Mouse (Mus musculus) limb, embryonic 12.5 days (tissue): ENCODE data around the gene Rint1. TPM values are rescaled to one million over a fixed set of nuclear protein-coding genes. Genes with fewer than 3 reads are reported as not detected.

Source experiments
- ATAC-seq: fragments of 200-750 bp; cut with Nextera tagmentation; 2 replicates; pipeline ENCODE4 v1.8.0; 2017; ENCODE audit warnings: low read depth, moderate TSS enrichment; ENCODE audit not compliant: insufficient number of reproducible peaks, insufficient read depth, low FRiP score, low TSS enrichment
- H3K27ac ChIP-seq: fragments of 300-500 bp; sonication (generic); 2 replicates; pipeline ENCODE4 v1.5.1; 2016; ENCODE audit warnings: mild to moderate bottlenecking, moderate library complexity
- H3K27me3 ChIP-seq: fragments of 300-500 bp; sonication (generic); 2 replicates; pipeline ENCODE4 v1.6.1; 2016; ENCODE audit warnings: mild to moderate bottlenecking, moderate library complexity
- H3K36me3 ChIP-seq: fragments of 300-500 bp; sonication (generic); 2 replicates; pipeline ENCODE4 v1.6.1; 2016; ENCODE audit warnings: mild to moderate bottlenecking, moderate library complexity
- H3K4me1 ChIP-seq: fragments of 300-500 bp; sonication (generic); replicated peaks from 2 replicates; pipeline ENCODE4 v1.6.1; 2016
- H3K4me2 ChIP-seq: fragments of 300-500 bp; sonication (generic); 2 replicates; pipeline ENCODE4 v1.6.1; 2016; ENCODE audit warnings: mild to moderate bottlenecking, moderate library complexity
- H3K4me3 ChIP-seq: fragments of 300-500 bp; sonication (generic); replicated peaks from 2 replicates; pipeline ENCODE4 v1.5.1; 2016; ENCODE audit warnings: mild to moderate bottlenecking
- H3K9ac ChIP-seq: fragments of 300-500 bp; sonication (generic); replicated peaks from 2 replicates; pipeline ENCODE4 v1.6.1; 2016; ENCODE audit warnings: mild to moderate bottlenecking, moderate library complexity
- H3K9me3 ChIP-seq: fragments of 300-500 bp; sonication (generic); 2 replicates; pipeline ENCODE4 v1.6.1; 2016; ENCODE audit warnings: mild to moderate bottlenecking, moderate library complexity
- WGBS: fragments of 180-500 bp; shearing (Covaris S2); methylation state at CpG from one replicate; pipeline ENCODE4 v1.1.7; 2016; 5-methylcytosine and 5-hydroxymethylcytosine counted together
- polyA plus RNA-seq: library from polyadenylated mRNA; unstranded; fragments of >200 nt; fragmentation: Nextera tagmentation; extraction: Ambion mirVana; gene quantifications from 2 replicates; pipeline ENCODE4 v1.2.1, GENCODE M21; 2016

Rint1 gene
- polyA plus RNA-seq, 1 experiment from 2014 or later, result 49.2 TPM

- Histone ChIP-seq H3K27me3 (no peaks in the 10 kb centered on the region), H3K9me3 (no peaks in the 10 kb centered on the region), H3K9ac (no peak overlapping the region), H3K27ac (no peak overlapping the region), H3K4me3 (no peak overlapping the region), H3K4me2 (no peak overlapping the region), H3K36me3 (peaks cover 17% of the 10 kb centered on the region; the same call in 1 of the 2 replicates), H3K4me1 (0 out of 2 replicates have a peak, but pooled peaks cover 7% of the 10 kb centered on the region)
- 86% methylated on average over 13 of the region's 13 CpGs for WGBS
- no peak for ATAC-seq
Observed at GRCm38 (mm10) chr5:23864054-23864965, 76.8 kb downstream of the Rint1 start.

GRCm38 (mm10) chr5:23865941-23866340 lies 78.4 kb downstream of the Rint1 start:
- H3K9ac ChIP-seq, result no peak overlapping the region
- H3K4me1 ChIP-seq, result 0 out of 2 replicates have a peak, but pooled peaks cover 7% of the 10 kb centered on the region
- ATAC-seq, result no peak
- no peak overlapping the region for H3K4me3 ChIP-seq
- 85% methylated on average over 5 of the region's 5 CpGs for WGBS
- H3K9me3 ChIP-seq, result no peaks in the 10 kb centered on the region
- no peak overlapping the region for H3K27ac ChIP-seq
- peaks cover 4% of the 10 kb centered on the region; the same call in 1 of the 2 replicates for H3K36me3 ChIP-seq
- H3K27me3 ChIP-seq, result no peaks in the 10 kb centered on the region
- H3K4me2 ChIP-seq, result no peak overlapping the region

Other genes with a start within 250 kb of the Rint1 start
- gene Srpk2, start 103.1 kb upstream of the Rint1 start, polyA plus RNA-seq, result 63.0 and 65.7 TPM in 2 replicates
- 31.5 and 35.0 TPM in 2 replicates for gene Pus7, start 4.0 kb upstream of the Rint1 start, polyA plus RNA-seq
- gene Tomm7, start 56.5 kb downstream of the Rint1 start, polyA plus RNA-seq, result 141 and 147 TPM in 2 replicates
- gene Fam126a, start 243.0 kb downstream of the Rint1 start, polyA plus RNA-seq, result 40.0 and 40.8 TPM in 2 replicates